Mouse (Mus musculus): Measurements from ENCODE around the gene Uba3. TPM values are rescaled to one million over a fixed set of nuclear protein-coding genes. Genes with fewer than 3 reads are reported as not detected.

The Uba3 gene
- polyA plus RNA-seq, 1 experiment from 2014 or later = 102 TPM

DNA sequence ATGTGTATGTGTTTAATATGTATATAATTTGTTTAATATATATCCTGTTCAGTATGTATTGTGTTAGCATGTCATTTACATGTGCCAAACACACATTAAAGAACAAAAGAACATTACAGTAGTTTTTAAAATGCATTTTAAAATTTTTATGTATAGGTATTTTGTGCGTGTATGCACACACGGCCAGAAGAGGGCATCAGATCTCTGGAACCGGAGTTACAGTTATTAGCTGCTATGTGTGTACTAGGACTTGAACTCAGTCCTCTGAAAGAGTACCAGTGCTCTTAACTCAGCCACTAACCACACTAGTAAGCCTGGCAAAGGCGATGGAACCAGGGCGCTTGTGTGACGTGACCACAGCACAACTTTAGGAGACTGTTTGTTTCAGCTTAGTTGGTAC, 55.3 kb downstream of the Uba3 start:
- WGBS = 83% methylated on average over 6 of the region's 6 CpGs
- DNase-seq (ENCODE audit: low spot score) = no peak
- Histone ChIP-seq H3K27ac (replicated peaks; ENCODE audit: low read depth, low read length) (no peak overlapping the region), H3K27me3 (ENCODE audit: control insufficient read depth, insufficient read depth, low read length) (no peaks in the 10 kb centered on the region), H3K9ac (ENCODE audit: low read length) (no peak overlapping the region), H3K9me3 (ENCODE audit: control insufficient read depth, low read length) (no peaks in the 10 kb centered on the region), H3K4me3 (ENCODE audit: low read depth, low read length) (no peak overlapping the region), H3K36me3 (ENCODE audit: control insufficient read depth, insufficient read depth, low read length) (no peaks in the 10 kb centered on the region), H3K4me1 (ENCODE audit: control insufficient read depth, insufficient read depth, low read length) (no peaks in the 10 kb centered on the region; the same call in 1 of the 2 replicates), H3K4me2 (ENCODE audit: low read depth, severe bottlenecking) (no peak overlapping the region)
- no peak for ATAC-seq (ENCODE audit: insufficient number of reproducible peaks, low FRiP score, low TSS enrichment, low read depth)

DNA sequence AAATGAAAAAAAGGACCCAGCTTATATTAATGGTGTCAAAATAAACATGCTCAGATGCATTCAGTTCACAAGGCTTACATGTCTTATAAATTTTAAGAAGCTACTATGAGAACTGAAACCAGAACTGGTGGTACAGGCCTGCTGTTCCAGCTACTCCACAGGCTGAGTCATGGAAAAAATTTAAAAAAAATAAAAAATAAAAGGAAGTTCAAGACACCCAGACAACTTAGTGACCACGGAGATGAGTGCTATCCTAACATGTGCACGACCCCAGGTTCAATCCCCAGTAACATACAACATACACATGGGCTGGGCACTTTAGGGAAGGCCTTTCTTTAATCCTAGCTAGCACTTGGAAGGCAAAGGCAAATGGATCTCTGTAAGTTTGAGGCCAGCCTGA, 55.7 kb downstream of the Uba3 start:
- ATAC-seq (ENCODE audit: insufficient number of reproducible peaks, low FRiP score, low TSS enrichment, low read depth) = no peak
- Histone ChIP-seq H3K9ac (ENCODE audit: low read length) (no peak overlapping the region), H3K36me3 (ENCODE audit: control insufficient read depth, insufficient read depth, low read length) (no peaks in the 10 kb centered on the region), H3K4me3 (ENCODE audit: low read depth, low read length) (no peak overlapping the region), H3K27me3 (ENCODE audit: control insufficient read depth, insufficient read depth, low read length) (no peaks in the 10 kb centered on the region), H3K27ac (replicated peaks; ENCODE audit: low read depth, low read length) (no peak overlapping the region), H3K9me3 (ENCODE audit: control insufficient read depth, low read length) (no peaks in the 10 kb centered on the region), H3K4me1 (ENCODE audit: control insufficient read depth, insufficient read depth, low read length) (peaks cover 1% of the 10 kb centered on the region), H3K4me2 (ENCODE audit: low read depth, severe bottlenecking) (no peak overlapping the region; the same call in 1 of the 2 replicates)
- WGBS = 76% methylated on average over 2 of the region's 2 CpGs
- no peak for DNase-seq (ENCODE audit: low spot score)

- H3K27ac ChIP-seq (replicated peaks; ENCODE audit: low read depth, low read length) = peak within 1 kb of the TSS; percentile 73
- H3K4me1 ChIP-seq (ENCODE audit: control insufficient read depth, insufficient read depth, low read length) = peaks cover 9% of the 10 kb centered on the region
- WGBS = 0% methylated on average over 53 of the region's 56 CpGs
- DNase-seq (ENCODE audit: low spot score) (peak; percentile 77), ATAC-seq (ENCODE audit: insufficient number of reproducible peaks, low FRiP score, low TSS enrichment, low read depth) (peak; percentile 68)
- H3K27me3 ChIP-seq (ENCODE audit: control insufficient read depth, insufficient read depth, low read length) = no peaks in the 10 kb centered on the region
- H3K36me3 ChIP-seq (ENCODE audit: control insufficient read depth, insufficient read depth, low read length) = no peaks in the 10 kb centered on the region
- peak within 1 kb of the TSS; percentile 99 for H3K4me2 ChIP-seq (ENCODE audit: low read depth, severe bottlenecking)
- H3K9me3 ChIP-seq (ENCODE audit: control insufficient read depth, low read length) = no peaks in the 10 kb centered on the region
- H3K4me3 ChIP-seq (ENCODE audit: low read depth, low read length) = peak within 1 kb of the TSS; percentile 65
- peak within 1 kb of the TSS; percentile 87 for H3K9ac ChIP-seq (ENCODE audit: low read length)
Measured at GRCm38 (mm10) chr6:97148383-97149251, 56.8 kb downstream of the Uba3 start, which contains the start of gene Eogt. TSS of gene Eogt (minus strand) at chr6:97149182.

GRCm38 (mm10) chr6:97147755-97148382, 57.6 kb downstream of the Uba3 start:
- Histone ChIP-seq H3K4me1 (ENCODE audit: control insufficient read depth, insufficient read depth, low read length) (peaks cover 9% of the 10 kb centered on the region), H3K9me3 (ENCODE audit: control insufficient read depth, low read length) (no peaks in the 10 kb centered on the region), H3K27me3 (ENCODE audit: control insufficient read depth, insufficient read depth, low read length) (no peaks in the 10 kb centered on the region), H3K27ac (replicated peaks; ENCODE audit: low read depth, low read length) (no peak overlapping the region), H3K4me3 (ENCODE audit: low read depth, low read length) (peak overlapping the region; percentile 65), H3K4me2 (ENCODE audit: low read depth, severe bottlenecking) (peak overlapping the region; percentile 99), H3K36me3 (ENCODE audit: control insufficient read depth, insufficient read depth, low read length) (no peaks in the 10 kb centered on the region), H3K9ac (ENCODE audit: low read length) (peak overlapping the region; percentile 87)
- DNase-seq (ENCODE audit: low spot score) = peak; percentile 66
- no peak; the same call in 1 of the 2 replicates for ATAC-seq (ENCODE audit: insufficient number of reproducible peaks, low FRiP score, low TSS enrichment, low read depth)
- 12% methylated on average over 18 of the region's 18 CpGs for WGBS

DNA sequence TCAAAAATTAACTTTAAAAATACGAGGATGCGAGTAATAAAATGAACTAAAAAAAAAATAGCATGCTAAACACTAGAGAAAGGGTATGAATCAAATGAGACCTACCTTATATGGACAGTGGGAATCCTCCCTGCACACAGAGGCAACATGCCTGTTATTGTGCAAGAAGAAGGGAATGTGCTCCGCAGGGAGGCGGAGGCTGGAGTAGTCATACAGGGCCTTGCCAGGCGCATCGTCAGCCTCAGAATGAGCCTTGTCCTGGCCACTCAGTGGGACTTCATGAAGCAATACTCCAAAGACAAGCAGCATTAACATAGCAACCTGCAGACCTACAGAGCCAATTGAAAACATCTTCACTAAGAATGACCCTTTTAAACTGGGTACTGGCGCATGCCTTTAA, 60.3 kb downstream of the Uba3 start:
- no peak overlapping the region for H3K27ac ChIP-seq (replicated peaks; ENCODE audit: low read depth, low read length)
- ATAC-seq (ENCODE audit: insufficient number of reproducible peaks, low FRiP score, low TSS enrichment, low read depth) (no peak), DNase-seq (ENCODE audit: low spot score) (no peak)
- no peak overlapping the region for H3K4me2 ChIP-seq (ENCODE audit: low read depth, severe bottlenecking)
- H3K36me3 ChIP-seq (ENCODE audit: control insufficient read depth, insufficient read depth, low read length) = no peaks in the 10 kb centered on the region
- no peak overlapping the region for H3K4me3 ChIP-seq (ENCODE audit: low read depth, low read length)
- no peaks in the 10 kb centered on the region for H3K9me3 ChIP-seq (ENCODE audit: control insufficient read depth, low read length)
- H3K27me3 ChIP-seq (ENCODE audit: control insufficient read depth, insufficient read depth, low read length) = no peaks in the 10 kb centered on the region
- no peak overlapping the region for H3K9ac ChIP-seq (ENCODE audit: low read length)
- H3K4me1 ChIP-seq (ENCODE audit: control insufficient read depth, insufficient read depth, low read length) = peaks cover 9% of the 10 kb centered on the region
- WGBS = 80% methylated on average over 7 of the region's 7 CpGs

GRCm38 (mm10) chr6:97144359-97144758, 61.1 kb downstream of the Uba3 start:
- no peak overlapping the region for H3K4me3 ChIP-seq (ENCODE audit: low read depth, low read length)
- H3K9ac ChIP-seq (ENCODE audit: low read length) = no peak overlapping the region
- H3K36me3 ChIP-seq (ENCODE audit: control insufficient read depth, insufficient read depth, low read length) = no peaks in the 10 kb centered on the region; the same call in 1 of the 2 replicates
- ATAC-seq (ENCODE audit: insufficient number of reproducible peaks, low FRiP score, low TSS enrichment, low read depth) = no peak
- H3K27me3 ChIP-seq (ENCODE audit: control insufficient read depth, insufficient read depth, low read length) = no peaks in the 10 kb centered on the region
- H3K4me1 ChIP-seq (ENCODE audit: control insufficient read depth, insufficient read depth, low read length) = peaks cover 9% of the 10 kb centered on the region
- H3K9me3 ChIP-seq (ENCODE audit: control insufficient read depth, low read length) = no peaks in the 10 kb centered on the region
- H3K4me2 ChIP-seq (ENCODE audit: low read depth, severe bottlenecking) = no peak overlapping the region
- H3K27ac ChIP-seq (replicated peaks; ENCODE audit: low read depth, low read length) = no peak overlapping the region; the same call in 1 of the 2 replicates
- WGBS = 7% methylated on average over 7 of the region's 7 CpGs
- DNase-seq (ENCODE audit: low spot score) = peak; percentile 55

- H3K4me2 ChIP-seq (ENCODE audit: low read depth, severe bottlenecking) = no peak overlapping the region
- no peaks in the 10 kb centered on the region for H3K9me3 ChIP-seq (ENCODE audit: control insufficient read depth, low read length)
- no peak overlapping the region for H3K27ac ChIP-seq (replicated peaks; ENCODE audit: low read depth, low read length)
- DNase-seq (ENCODE audit: low spot score) (no peak), ATAC-seq (ENCODE audit: insufficient number of reproducible peaks, low FRiP score, low TSS enrichment, low read depth) (no peak)
- no peaks in the 10 kb centered on the region for H3K27me3 ChIP-seq (ENCODE audit: control insufficient read depth, insufficient read depth, low read length)
- peaks cover 9% of the 10 kb centered on the region for H3K4me1 ChIP-seq (ENCODE audit: control insufficient read depth, insufficient read depth, low read length)
- WGBS = 90% methylated on average over 8 of the region's 8 CpGs
- H3K36me3 ChIP-seq (ENCODE audit: control insufficient read depth, insufficient read depth, low read length) = no peaks in the 10 kb centered on the region; the same call in 1 of the 2 replicates
- no peak overlapping the region for H3K9ac ChIP-seq (ENCODE audit: low read length)
- H3K4me3 ChIP-seq (ENCODE audit: low read depth, low read length) = no peak overlapping the region
Measured at GRCm38 (mm10) chr6:97142611-97143010, 62.8 kb downstream of the Uba3 start.

GRCm38 (mm10) chr6:97141811-97142210, 63.6 kb downstream of the Uba3 start:
- ATAC-seq (ENCODE audit: insufficient number of reproducible peaks, low FRiP score, low TSS enrichment, low read depth) = no peak
- no peak overlapping the region for H3K9ac ChIP-seq (ENCODE audit: low read length)
- no peak overlapping the region for H3K4me3 ChIP-seq (ENCODE audit: low read depth, low read length)
- H3K36me3 ChIP-seq (ENCODE audit: control insufficient read depth, insufficient read depth, low read length) = no peaks in the 10 kb centered on the region; the same call in 1 of the 2 replicates
- no peak for DNase-seq (ENCODE audit: low spot score)
- no peak overlapping the region for H3K4me2 ChIP-seq (ENCODE audit: low read depth, severe bottlenecking)
- no peaks in the 10 kb centered on the region for H3K27me3 ChIP-seq (ENCODE audit: control insufficient read depth, insufficient read depth, low read length)
- H3K4me1 ChIP-seq (ENCODE audit: control insufficient read depth, insufficient read depth, low read length) = peaks cover 9% of the 10 kb centered on the region
- no peak overlapping the region for H3K27ac ChIP-seq (replicated peaks; ENCODE audit: low read depth, low read length)
- WGBS = 86% methylated on average over 7 of the region's 7 CpGs
- no peaks in the 10 kb centered on the region for H3K9me3 ChIP-seq (ENCODE audit: control insufficient read depth, low read length)
